Mouse (Mus musculus) T-helper 1 cell (primary cell): ENCODE results near the gene Erg.

Experiments used
- in situ Hi-C: fragments of 300-600 bp; cut with MboI, MseI; formaldehyde crosslinking; loops from one replicate; pipeline ENCODE4 v1.15.1; 2025; ENCODE audit warnings: high pct_unique_total_duplicates

The Erg gene

GRCm38 (mm10) chr16:95398761-95399343 lies 187.5 kb downstream of the Erg start:
- in situ Hi-C loops = no loop called here

GRCm38 (mm10) chr16:95390787-95391186 lies 195.6 kb downstream of the Erg start:
- in situ Hi-C loops = no loop called here

GRCm38 (mm10) chr16:95388811-95389529 lies 197.4 kb downstream of the Erg start:
- in situ Hi-C loops = no loop called here

DNA sequence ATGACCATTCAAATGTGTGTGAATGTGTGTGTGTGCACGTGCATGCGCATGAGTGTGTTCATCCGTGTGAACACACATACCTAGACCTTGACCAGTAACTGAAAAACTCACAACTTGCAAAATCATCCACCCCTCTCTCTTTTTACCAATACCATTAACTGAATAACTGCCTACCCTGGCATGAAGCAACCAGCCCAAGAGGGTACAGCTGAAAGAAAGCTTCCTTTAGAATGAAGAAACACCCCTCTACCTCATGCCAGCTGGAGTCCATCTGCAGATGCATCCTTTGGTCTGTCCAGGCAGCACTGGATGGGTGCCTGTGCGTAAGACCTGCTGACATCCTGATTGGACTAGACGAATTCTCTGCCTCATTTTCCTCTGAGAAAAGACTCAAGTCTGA lies 198.1 kb downstream of the Erg start:
- in situ Hi-C loops = no loop called here

DNA sequence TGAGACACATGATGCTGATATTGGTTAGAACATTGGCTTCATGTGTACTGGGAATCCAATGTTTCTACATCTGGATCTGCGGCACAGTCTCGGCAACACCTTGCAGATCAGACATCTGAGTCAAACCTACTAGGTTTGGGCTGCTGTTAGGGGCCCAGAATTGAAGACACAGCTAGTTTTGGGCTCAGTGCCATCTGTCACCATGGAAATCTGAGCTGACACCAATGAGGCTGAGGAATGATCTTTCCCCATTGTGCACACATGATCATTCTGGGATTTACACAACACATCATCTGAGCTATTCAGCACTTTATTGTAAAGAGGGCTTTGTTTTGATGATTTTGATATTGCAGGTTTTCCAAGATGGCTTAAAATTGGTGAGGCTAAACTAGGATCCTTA lies 199.4 kb downstream of the Erg start:
- in situ Hi-C loops = no loop called here

DNA sequence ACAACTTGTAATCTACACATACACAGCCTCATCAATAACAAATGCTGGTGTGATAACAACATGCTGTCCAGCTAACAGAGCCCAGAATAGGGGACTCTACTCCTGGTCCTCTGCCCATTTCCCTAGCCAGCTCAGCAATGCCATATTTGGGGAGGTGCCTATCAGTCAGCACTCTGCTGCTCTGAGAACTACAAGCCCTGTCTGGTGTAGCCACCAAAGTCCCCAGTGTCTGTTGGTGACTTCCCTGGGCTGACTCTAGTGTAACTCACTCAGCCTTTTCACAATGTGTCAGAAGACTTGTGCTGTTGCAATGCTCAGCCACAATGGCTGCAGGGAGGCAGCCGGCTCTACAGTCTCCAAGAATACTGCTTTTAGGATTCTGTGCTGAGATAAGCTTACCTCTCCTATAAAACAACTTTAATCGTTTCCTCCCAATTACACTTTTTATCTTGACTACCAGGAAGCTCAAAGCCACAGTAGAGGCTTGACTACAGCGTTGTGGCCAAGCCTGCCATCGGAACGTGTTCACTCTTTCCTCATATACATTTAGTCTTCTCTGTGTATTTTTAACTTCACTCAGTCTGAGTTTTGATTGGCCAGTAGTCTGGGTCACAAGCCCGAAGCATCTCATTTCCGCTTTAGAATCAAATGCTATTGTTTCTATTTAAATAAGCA lies 201.0 kb downstream of the Erg start:
- in situ Hi-C loops = no loop called here

GRCm38 (mm10) chr16:95384590-95385148 lies 201.7 kb downstream of the Erg start:
- in situ Hi-C loops = no loop called here

- in situ Hi-C loops = no loop called here
Measured at GRCm38 (mm10) chr16:95382251-95382650, 204.1 kb downstream of the Erg start.

DNA sequence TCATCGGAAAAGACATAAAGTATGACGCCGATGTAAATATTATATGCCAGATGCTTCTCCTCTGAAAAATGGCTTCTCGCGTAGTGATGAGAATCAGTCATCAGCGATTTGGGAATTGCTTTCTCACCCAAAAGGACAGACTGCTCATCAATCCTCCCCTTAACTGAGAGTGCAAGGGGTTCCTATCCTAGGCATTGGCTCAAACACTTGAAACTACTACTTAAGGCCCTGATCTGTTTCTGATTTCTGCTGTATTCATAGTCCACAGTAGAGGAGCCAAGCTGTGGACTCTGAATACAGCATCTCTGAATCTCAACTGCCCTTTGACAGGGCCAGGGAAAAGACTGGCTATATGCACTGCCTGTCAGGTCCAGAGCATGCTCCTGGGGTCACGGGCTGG lies 209.6 kb downstream of the Erg start:
- in situ Hi-C loops = no loop called here

DNA sequence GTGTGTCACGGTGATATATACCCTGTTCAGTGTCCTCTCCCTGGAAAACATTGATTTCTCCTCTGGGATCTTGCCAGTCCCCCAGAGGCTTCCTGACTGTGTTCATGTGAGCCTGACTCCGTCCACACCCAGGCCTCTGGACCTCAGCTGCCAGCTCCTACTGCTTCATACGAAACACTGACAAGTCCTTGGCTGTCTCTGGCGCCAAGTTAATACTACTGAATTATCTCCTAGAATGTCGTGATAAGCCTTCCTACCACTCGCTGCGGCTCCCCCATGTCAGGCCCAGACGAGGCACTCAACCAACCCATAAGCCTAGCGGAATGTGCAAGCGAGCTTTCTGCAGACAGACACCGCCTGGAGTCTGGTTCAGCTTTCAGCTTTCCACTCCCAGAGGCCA lies 210.0 kb downstream of the Erg start:
- in situ Hi-C loops = no loop called here

GRCm38 (mm10) chr16:95374646-95375045 lies 211.7 kb downstream of the Erg start:
- in situ Hi-C loops = loop anchor here (5.0 kb wide), 1 partner anchor 598 kb away; no protein-coding TSS in a partner anchor

DNA sequence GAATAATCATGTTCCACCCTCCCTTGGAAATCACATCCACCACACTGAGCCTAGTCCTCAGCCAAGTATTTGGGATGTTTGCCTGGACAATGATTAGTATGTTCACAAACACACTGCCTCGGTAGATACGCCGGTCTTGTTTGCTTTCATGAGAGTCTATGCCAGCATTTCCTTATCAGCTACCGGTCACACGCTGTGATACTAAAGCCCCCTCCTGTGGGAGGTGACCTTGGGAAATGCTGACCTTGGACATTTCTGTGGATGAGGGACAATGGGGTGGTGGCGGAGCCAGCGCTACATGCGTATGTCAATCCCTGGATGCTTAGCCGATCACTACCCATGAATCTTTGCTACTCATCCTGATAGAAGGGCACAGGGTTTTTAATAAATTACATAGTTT lies 213.4 kb downstream of the Erg start:
- in situ Hi-C loops = loop anchor here (5.0 kb wide), 1 partner anchor 599 kb away; no protein-coding TSS in a partner anchor

DNA sequence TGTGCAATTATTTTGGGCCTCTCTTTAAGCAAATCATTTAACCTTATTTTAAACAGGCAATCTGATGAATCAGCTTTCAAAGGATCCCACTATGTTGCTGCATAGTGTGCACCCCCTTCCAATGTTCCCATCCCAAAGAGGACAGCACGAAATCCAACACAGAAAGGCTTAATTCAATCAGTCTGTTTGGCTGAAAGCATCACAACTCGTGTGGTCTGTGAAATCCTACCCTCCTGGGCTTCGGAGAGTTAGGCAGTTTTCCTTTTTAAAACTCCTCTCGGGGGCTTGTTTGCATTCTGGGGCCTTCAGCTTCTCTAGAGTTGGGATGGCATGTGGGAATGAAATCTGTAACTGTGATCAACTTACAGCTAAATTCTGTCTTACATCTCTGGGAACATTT lies 214.7 kb downstream of the Erg start:
- in situ Hi-C loops = loop anchor here (5.0 kb wide), 1 partner anchor 601 kb away; no protein-coding TSS in a partner anchor

DNA sequence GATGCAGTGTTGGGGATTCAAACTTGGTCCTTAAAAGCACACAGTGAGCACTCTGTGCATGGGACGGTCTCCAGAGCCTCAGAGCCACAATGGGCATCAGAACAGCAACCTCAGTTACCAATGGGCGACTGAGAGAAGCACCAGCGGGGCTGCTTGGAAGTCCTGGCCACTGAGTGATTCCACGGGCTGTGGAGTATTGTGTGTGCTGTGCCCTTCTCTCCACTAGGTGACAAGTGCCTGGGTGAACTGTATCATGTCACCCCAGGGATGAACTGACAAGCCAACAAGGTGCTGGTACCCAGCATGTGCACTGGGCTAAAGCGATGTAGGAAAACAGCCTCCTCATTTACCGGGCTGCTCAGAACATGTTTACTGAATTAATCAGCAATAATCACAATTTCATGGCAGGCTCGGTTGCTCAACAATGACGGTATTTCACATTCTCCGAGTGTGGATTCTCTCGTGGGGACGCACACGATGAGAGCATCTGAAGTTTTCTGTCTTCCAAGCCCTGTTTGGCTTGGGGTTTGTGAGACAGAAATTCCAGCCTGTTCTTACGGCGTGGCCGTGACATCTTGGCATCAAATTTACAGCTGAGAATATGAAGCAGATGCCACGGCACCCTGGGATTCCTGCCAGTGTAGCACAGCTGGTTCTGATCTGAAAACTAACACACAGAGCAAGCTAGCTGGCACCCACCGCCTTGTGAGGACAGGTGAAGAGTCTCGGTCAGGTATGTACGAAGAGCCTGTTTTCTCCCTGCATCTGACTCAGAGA lies 219.2 kb downstream of the Erg start:
- in situ Hi-C loops = no loop called here

GRCm38 (mm10) chr16:95365214-95365613 lies 221.2 kb downstream of the Erg start:
- in situ Hi-C loops = no loop called here

DNA sequence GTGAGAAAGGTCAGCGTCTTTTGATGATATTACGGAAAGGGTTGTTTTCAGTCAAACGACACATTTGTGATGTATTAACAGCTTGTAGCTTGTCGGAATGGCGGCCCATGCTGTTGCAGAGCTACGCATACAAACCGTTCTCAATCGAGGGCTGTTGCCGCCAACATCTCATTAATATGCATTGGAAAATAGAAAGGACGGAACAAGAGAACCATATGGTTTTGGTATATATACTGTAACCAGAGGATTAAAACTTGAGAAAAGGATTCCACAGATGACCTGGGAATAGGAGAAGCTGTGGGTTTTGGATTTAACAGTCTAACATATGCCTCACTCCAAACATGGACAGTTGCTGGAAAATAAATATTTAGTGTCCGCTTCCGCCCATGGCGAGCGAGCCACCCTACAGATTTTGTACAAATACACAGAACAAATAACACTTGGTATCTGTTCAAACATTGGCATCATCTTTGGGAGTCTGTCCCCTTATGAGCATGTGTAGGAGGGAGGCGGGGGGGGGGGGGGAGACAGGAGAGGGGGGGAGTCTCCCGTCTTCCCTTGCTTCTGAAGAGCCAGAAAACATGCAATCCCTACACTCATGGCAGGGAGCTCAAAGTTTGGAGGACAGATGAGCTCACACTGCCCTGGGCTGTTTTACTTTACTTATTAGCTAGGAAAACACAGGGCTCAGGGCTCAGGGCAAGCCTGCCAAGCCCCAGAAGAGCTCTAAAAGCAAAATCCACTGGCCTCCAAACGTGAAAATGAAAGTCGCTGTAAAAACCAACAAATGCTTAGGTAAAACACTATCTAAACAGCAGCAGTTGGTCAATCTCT lies 222.5 kb downstream of the Erg start:
- in situ Hi-C loops = no loop called here

DNA sequence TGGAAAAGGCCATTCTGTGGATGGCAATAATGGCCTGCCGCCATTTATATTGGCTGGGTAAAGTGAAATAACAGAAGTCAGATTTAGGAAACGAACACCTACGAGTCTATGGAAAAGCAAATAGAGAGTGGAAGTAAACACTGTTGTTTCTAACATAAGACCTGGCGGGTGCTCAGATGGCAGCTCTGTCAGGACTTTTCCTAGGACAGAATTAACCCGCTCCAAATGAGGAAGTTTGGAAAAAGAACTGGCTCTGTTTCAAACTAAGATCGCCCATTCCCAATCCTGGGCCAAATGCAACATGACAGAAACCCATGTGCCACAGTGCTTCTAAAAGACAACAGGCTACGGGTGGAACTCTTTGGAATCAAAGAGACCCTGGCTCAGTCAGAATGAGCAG lies 224.4 kb downstream of the Erg start:
- in situ Hi-C loops = no loop called here

GRCm38 (mm10) chr16:95360940-95361489 lies 225.4 kb downstream of the Erg start:
- in situ Hi-C loops = no loop called here

DNA sequence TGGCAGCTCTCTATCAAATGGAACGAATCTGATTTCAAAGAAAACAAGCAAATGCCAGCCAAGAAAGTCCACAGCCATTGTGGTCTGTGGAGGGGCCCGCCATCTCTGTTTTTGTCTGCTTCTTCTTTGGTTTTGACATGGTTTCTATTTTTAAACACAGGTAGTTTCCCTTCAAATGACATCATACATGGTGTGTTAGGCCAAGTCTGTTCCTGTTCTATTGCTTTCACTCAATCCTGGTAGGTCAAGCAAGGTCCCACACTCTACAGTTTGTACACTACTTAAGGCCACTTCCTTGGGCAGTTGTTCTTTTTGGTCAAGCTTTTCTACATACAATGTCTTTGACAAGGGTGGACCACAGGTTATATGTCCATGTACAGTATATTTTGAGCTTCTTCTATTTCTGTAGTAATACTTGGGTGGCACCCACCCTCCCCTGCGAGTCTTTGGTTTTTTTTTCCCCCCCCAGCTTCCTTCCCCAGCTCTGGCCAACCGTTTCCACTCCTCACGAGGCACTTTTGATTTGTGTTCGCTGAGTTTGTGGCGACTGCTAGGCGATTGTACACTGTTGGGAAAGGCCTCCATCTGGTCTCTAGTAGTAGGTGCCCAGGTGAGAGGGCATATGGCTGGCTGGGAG lies 226.1 kb downstream of the Erg start:
- in situ Hi-C loops = no loop called here
